Mouse (Mus musculus) forebrain, embryonic 14.5 days (tissue): ENCODE measurements around the gene Bhmt2. TPM values are rescaled to one million over a fixed set of nuclear protein-coding genes. Genes with fewer than 3 reads are reported as not detected.

Experiments
- ATAC-seq: fragments of 200-750 bp; cut with Nextera tagmentation; 2 replicates; pipeline ENCODE4 v1.8.0; 2017; ENCODE audit warnings: mild to moderate bottlenecking, moderate library complexity
- DNase-seq: peaks from one replicate; pipeline ENCODE4 v3.0.0-alpha.2; 2015; ENCODE audit warnings: low spot score
- H3K27ac ChIP-seq: fragments of 300-500 bp; sonication (generic); 2 replicates; pipeline ENCODE4 v1.5.1; 2014; ENCODE audit warnings: low read depth, mild to moderate bottlenecking, control low read depth, low read length, moderate library complexity
- H3K27me3 ChIP-seq: fragments of 300-500 bp; sonication (generic); replicated peaks from 2 replicates; pipeline ENCODE4 v1.6.1; 2014; ENCODE audit warnings: low read length, control low read depth, mixed read lengths; ENCODE audit not compliant: control insufficient read depth, insufficient read depth
- H3K36me3 ChIP-seq: fragments of 300-500 bp; sonication (generic); 2 replicates; pipeline ENCODE4 v1.6.1; 2014; ENCODE audit warnings: low read length, control low read depth; ENCODE audit not compliant: control insufficient read depth, insufficient read depth
- H3K4me1 ChIP-seq: fragments of 300-500 bp; sonication (generic); 2 replicates; pipeline ENCODE4 v1.6.1; 2014; ENCODE audit warnings: antibody characterized with exemption, low read length, control low read depth; ENCODE audit not compliant: control insufficient read depth, insufficient read depth
- H3K4me2 ChIP-seq: fragments of 300-500 bp; sonication (generic); 2 replicates; pipeline ENCODE4 v1.6.1; 2014; ENCODE audit warnings: mild to moderate bottlenecking, control low read depth, low read length
- H3K4me3 ChIP-seq: fragments of 300-500 bp; sonication (generic); 2 replicates; pipeline ENCODE4 v1.5.1; 2014; ENCODE audit warnings: low read depth, low read length, control low read depth
- H3K9ac ChIP-seq: fragments of 300-500 bp; sonication (generic); 2 replicates; pipeline ENCODE4 v1.6.1; 2014; ENCODE audit warnings: mild to moderate bottlenecking, low read length, control low read depth, moderate library complexity
- H3K9me3 ChIP-seq: fragments of 300-500 bp; sonication (generic); replicated peaks from 2 replicates; pipeline ENCODE4 v1.6.1; 2016; ENCODE audit warnings: low read length, control low read depth, mixed read lengths; ENCODE audit not compliant: control insufficient read depth
- whole genome bisulfite sequencing: fragments of 180-500 bp; shearing (Covaris S2); extraction: QIAGEN DNeasy Blood & Tissue Kit; methylation state at CpG from one replicate; pipeline ENCODE4 v1.1.7; 2014; 5-methylcytosine and 5-hydroxymethylcytosine counted together
- polyA plus RNA-seq: library from polyadenylated mRNA; unstranded; fragments of >200 nt; fragmentation: Nextera tagmentation; extraction: Ambion mirVana; gene quantifications from 2 replicates; pipeline ENCODE4 v1.2.1, GENCODE M21; 2014

The Bhmt2 gene
- polyA plus RNA-seq, 1 experiment from 2014 or later, result not detected

DNA sequence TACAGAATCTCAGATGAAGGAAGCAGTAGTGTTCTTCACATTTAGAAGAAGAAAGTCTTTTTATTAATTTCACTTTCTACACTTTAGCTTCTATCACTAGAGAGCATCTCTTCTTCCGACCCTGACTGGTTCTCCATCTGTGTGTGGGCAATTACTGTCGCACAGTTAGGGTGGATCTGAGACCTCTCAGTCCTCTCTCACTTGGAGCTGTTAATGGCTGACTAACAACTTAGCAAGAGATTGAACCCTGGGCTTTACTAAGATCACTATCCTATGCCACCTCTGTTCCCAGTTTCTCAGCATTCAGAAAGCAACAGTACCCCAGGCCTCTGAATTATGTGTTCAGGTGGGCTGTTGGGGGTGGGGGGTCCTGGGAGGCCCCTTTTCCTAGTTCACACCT, 806 bp downstream of the Bhmt2 start:
- WGBS, result 78% methylated on average over 2 of the region's 2 CpGs
- Histone ChIP-seq H3K4me3 (no peak overlapping the region), H3K9me3 (no peaks in the 10 kb centered on the region), H3K4me1 (no peaks in the 10 kb centered on the region), H3K27me3 (0 out of 2 replicates have a peak, but pooled peaks cover 9% of the 10 kb centered on the region), H3K4me2 (no peak overlapping the region), H3K9ac (no peak overlapping the region), H3K27ac (no peak overlapping the region), H3K36me3 (no peaks in the 10 kb centered on the region)
- ATAC-seq (no peak), DNase-seq (no peak)

DNA sequence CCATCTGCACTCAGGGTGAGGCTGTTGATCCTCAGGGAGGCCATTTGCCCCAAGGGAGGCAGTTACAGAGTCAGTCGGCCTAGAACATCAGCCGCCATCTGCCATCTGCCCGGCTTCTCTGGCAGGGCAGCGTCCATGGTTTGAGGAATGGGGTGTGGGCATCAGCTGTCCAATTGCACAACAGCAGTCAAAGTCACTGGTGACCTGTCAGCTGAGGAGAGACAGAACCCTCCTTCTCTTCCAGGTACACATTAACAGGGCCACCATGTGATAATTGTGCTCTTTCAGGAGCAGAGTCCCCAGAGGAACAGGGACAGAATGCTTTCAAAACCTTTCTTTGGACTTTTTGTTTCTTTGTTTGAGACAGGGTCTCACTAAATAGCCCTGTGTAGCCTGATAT, 1.7 kb downstream of the Bhmt2 start:
- no peak for DNase-seq

DNA sequence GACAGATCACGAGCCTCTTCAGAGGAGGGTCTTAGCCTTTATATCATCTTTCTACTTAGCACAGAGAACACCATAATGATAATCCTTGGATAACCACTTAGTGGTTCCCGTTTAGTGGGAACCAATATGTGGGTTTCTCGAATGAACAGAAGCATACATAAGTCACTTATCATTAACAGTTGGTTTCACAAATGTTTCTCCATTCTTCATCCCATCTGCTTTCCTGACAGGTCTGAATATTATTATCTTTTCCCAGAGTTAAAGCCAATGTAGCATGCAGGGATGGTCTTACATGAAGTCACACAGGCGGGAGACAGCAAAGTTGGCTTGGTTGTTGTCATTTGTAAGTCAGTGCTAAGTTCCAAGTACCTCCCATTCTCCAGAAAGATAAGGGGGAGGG, 6.5 kb downstream of the Bhmt2 start:
- Histone ChIP-seq H3K27ac (no peak overlapping the region), H3K9ac (no peak overlapping the region), H3K9me3 (no peaks in the 10 kb centered on the region), H3K4me2 (no peak overlapping the region), H3K4me1 (no peaks in the 10 kb centered on the region), H3K4me3 (no peak overlapping the region), H3K36me3 (no peaks in the 10 kb centered on the region), H3K27me3 (no peaks in the 10 kb centered on the region)
- WGBS, result 84% methylated on average over 4 of the region's 4 CpGs
- no peak for DNase-seq
- ATAC-seq, result no peak

More for the DNA sequence above, 1.7 kb downstream of the Bhmt2 start:
- Histone ChIP-seq H3K27ac (no peak overlapping the region), H3K9ac (no peak overlapping the region), H3K27me3 (0 out of 2 replicates have a peak, but pooled peaks cover 9% of the 10 kb centered on the region), H3K36me3 (no peaks in the 10 kb centered on the region), H3K4me1 (no peaks in the 10 kb centered on the region), H3K9me3 (no peaks in the 10 kb centered on the region), H3K4me3 (no peak overlapping the region), H3K4me2 (no peak overlapping the region)
- ATAC-seq, result no peak
- 91% methylated on average over 4 of the region's 4 CpGs for WGBS

GRCm38 (mm10) chr13:93657941-93658340, 16.2 kb downstream of the Bhmt2 start:
- no peak overlapping the region for H3K4me2 ChIP-seq
- ATAC-seq (no peak), DNase-seq (no peak)
- H3K27me3 ChIP-seq, result no peaks in the 10 kb centered on the region
- H3K36me3 ChIP-seq, result no peaks in the 10 kb centered on the region
- H3K27ac ChIP-seq, result no peak overlapping the region
- H3K9me3 ChIP-seq, result no peaks in the 10 kb centered on the region
- H3K4me3 ChIP-seq, result no peak overlapping the region
- WGBS, result 77% methylated on average over 5 of the region's 5 CpGs
- H3K4me1 ChIP-seq, result no peaks in the 10 kb centered on the region
- H3K9ac ChIP-seq, result no peak overlapping the region

- 94% methylated on average over 6 of the region's 6 CpGs for WGBS
These were observed 20.7 kb downstream of the Bhmt2 start for GRCm38 (mm10) chr13:93653382-93653781.

GRCm38 (mm10) chr13:93648387-93649130, 25.5 kb downstream of the Bhmt2 start:
- H3K4me3 ChIP-seq, result no peak overlapping the region
- H3K9me3 ChIP-seq, result no peaks in the 10 kb centered on the region
- no peak overlapping the region for H3K4me2 ChIP-seq
- no peak overlapping the region for H3K9ac ChIP-seq
- WGBS, result 90% methylated on average over 7 of the region's 7 CpGs
- H3K4me1 ChIP-seq, result no peaks in the 10 kb centered on the region
- no peaks in the 10 kb centered on the region for H3K36me3 ChIP-seq
- DNase-seq, result no peak
- no peak for ATAC-seq
- H3K27ac ChIP-seq, result no peak overlapping the region
- H3K27me3 ChIP-seq, result no peaks in the 10 kb centered on the region

More at GRCm38 (mm10) chr13:93653382-93653781, 20.7 kb downstream of the Bhmt2 start:
- Histone ChIP-seq H3K4me3 (no peak overlapping the region), H3K4me2 (no peak overlapping the region), H3K27me3 (no peaks in the 10 kb centered on the region), H3K27ac (no peak overlapping the region), H3K4me1 (no peaks in the 10 kb centered on the region), H3K36me3 (no peaks in the 10 kb centered on the region), H3K9me3 (no peaks in the 10 kb centered on the region), H3K9ac (no peak overlapping the region)
- ATAC-seq (no peak), DNase-seq (no peak)

- H3K27ac ChIP-seq, result no peak overlapping the region
- H3K9me3 ChIP-seq, result no peaks in the 10 kb centered on the region
- H3K4me1 ChIP-seq, result no peaks in the 10 kb centered on the region
- ATAC-seq (no peak), DNase-seq (no peak)
- no peak overlapping the region for H3K4me2 ChIP-seq
- H3K4me3 ChIP-seq, result no peak overlapping the region
- H3K9ac ChIP-seq, result no peak overlapping the region
- WGBS, result 74% methylated on average over 4 of the region's 4 CpGs
- H3K27me3 ChIP-seq, result no peaks in the 10 kb centered on the region
- no peaks in the 10 kb centered on the region for H3K36me3 ChIP-seq
These were observed 34.5 kb downstream of the Bhmt2 start for GRCm38 (mm10) chr13:93639636-93640035.

DNA sequence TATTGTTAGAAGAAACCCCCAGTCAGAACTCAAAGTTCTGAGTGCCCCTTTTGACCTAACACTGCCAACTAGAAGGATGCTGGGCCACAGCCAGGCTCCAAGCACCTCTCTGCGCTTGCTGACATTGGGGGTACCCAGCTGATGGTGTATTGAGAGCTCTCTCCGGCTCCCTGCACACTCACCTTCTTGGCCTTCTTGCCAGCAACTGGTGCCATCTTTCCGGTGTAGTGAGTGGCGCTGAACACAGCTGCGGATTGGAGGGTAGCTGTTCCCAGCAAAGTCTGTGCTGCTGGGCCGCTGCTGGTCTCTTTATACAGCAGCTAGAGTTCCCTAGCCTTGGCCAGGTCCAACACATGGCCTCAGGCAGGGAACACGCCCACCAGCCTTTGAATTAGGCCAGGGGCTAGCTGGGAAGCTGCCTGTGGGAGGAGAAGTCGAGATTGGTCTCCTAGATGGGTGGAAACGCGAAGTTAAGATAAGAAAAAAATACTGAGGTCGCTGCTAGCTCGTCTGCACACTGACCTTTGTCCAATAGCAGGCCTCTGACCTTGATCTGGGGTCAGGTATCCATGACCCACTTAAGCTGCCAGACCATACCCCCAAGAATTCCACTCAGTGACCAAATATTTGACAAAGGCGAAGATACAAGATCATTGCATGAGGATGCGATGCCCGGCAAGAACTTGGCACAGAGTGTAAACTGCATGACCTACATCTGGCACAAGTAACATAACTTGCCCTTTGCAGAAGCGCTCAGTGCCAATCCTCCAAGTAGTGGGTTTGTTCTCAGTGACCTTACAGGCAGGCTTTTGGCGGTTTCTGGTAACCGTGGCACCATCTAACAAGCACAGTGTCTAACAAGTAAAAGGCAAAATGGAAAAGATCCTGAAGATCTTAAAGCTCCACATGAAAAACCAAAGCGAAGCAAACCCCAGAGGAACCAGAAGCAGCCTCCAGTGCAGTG, 36.5 kb downstream of the Bhmt2 start, which contains the start of gene Bhmt:
Gene Bhmt, minus strand, starts transcription at position 680 of the 964 bp plus-strand sequence.
- DNase-seq (no peak), ATAC-seq (no peak)
- Histone ChIP-seq H3K9me3 (no peaks in the 10 kb centered on the region), H3K27ac (no peak within 1 kb of the TSS), H3K4me3 (no peak within 1 kb of the TSS), H3K4me1 (no peaks in the 10 kb centered on the region), H3K36me3 (no peaks in the 10 kb centered on the region), H3K4me2 (no peak within 1 kb of the TSS), H3K9ac (no peak within 1 kb of the TSS), H3K27me3 (no peaks in the 10 kb centered on the region)
- WGBS, result 76% methylated on average over 19 of the region's 19 CpGs
